Mouse (Mus musculus) megakaryocyte, embryonic 14.5 days (primary cell): ENCODE data around the gene Olfr314.

Experiments
- FLI1 ChIP-seq: IDR thresholded peaks from 2 replicates; pipeline ENCODE4 v1.6.1; 2012; ENCODE audit warnings: low read length, inconsistent platforms, mixed read lengths
- GATA1 ChIP-seq: IDR thresholded peaks from 3 replicates; pipeline ENCODE4 v1.6.1; 2012; ENCODE audit warnings: mixed read lengths, low read length, inconsistent platforms, borderline replicate concordance

DNA sequence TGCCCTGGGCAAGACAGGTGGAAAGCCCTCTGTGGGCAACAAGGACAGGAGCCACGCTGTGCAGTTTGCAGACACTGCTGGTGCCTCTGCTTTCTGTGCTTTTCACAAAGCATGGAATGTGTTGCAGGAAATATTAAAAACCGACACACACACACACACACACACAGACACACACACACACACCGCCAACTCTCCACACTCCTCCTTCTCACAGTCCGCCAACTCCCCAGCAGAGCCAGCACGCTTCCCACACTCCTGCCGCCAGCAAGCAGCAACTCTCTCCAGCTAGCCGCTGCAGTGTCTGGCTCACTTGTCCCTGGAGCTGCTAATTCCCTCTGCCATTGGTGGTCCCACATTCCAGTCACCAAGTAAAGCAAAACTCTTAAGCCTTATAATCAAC, 14.1 kb downstream of the Olfr314 start:
- TF ChIP-seq GATA1 (no peak), FLI1 (no peak)
